Mouse (Mus musculus): ENCODE data around the gene Ndufb6. TPM values are rescaled to one million over a fixed set of nuclear protein-coding genes. Genes with fewer than 3 reads are reported as not detected.

Gene Ndufb6
- 76.7 and 117 TPM in 2 replicates for polyA plus RNA-seq (2012; ENCODE audit: low replicate concordance)

DNA sequence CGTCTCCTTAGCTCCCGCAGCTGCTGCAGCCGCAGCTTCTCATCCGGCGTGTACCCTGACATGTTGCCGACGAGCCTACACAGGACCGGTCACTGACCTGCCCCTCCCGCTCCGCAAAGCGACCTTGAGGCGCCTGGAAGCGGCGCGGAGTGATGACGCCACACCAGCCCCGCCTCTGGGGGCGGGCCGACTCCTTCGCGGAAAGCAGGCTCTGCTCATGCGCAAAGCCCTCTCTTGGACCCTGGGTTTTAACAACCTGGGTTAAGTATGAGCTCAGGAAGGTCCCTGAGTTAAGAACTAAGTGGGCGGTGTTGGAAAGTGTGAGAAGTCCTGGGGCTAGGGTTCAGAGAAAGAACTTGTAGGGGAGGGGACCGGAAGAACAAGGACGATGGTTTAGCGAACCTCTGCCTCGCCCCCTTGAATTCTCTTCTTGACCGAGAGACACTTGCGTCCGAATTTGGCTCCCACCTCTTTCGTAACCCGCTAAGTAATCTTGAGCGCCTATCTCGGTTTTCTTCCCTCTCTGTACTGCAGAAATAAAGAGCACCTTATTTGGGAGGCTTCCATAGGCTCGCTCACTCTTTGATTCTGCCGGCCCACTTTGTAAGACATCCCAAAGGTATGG is at the start of gene Ndufb6:
TSS of gene Ndufb6 (minus strand) at position 146 of the 625 bp plus-strand sequence.

DNA sequence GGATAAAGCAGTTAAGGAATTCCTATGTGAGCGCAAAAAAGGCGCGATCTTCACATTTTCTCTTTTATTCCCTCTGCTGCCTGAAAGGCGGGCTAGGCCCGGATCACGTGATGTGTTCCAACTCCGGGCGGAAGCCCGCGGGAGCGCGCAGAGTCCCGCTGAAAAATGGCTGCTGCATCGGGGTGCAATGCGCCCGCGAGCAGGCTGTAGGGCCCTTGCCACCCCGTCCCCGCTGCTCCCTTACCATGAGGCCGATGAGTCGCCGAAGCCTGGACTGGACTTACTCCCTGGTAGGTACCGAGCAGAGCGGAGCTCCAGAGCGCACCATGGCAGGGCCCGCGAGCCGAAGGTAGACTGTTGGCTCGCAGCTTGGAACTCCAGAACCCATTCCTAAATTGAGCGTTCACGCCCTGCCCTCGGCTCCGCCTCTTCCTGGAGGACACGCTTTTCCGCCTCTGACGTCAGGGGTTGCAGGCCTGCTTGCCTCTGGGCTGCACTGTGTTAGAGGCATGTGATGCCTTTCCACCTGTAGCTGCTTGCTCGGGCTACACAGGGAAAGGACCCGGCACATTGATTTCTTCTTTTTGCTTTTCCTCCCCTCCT is 9.7 kb downstream of the Ndufb6 start, which contains the start of the genes Smim27 and Topors:
TSS of gene Smim27 (plus strand) at position 150 of the 603 bp plus-strand sequence.
TSS of gene Topors (minus strand) at position 421 of the 603 bp plus-strand sequence.

DNA sequence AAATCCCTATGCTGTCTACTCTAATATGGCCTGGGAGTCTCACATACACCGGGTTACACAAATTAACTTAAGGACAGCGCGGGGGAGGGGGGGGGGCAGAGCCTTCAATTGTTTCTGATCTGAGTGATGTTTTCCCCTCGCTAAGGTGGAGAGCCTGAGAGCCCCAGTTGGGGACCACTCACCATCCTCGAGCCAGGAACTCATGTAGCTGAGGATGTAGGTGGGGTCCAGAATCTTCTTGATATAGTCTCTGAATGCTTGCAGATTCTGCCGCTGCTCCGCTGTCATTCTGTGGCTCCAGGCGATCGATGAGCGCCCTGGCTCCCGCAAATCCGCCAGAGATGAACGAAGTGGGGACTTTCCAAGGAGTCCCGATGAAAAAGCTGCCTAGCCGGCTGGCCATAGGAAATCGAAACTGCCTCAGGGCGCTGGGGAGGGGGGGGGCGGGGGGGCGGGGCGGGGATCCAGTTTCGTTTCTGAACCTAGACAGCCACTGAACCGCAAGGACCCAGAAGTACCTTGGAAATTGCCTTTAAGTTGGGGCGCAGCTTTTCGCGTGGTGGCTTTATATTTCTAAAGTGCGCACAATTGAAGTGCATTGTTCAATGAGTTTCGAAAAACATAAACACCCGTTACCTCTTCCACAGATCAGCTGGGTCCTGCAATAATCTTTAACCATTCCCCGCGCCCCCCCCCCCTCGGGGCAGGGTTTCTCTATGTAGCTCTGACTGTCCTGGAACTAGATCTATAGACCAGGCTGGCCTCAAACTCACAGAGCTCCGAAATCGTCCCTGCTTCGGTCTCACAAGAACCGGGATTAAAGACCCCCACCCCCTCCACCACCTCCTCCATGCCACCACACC is 39.6 kb downstream of the Ndufb6 start, which contains the start of gene Ddx58:
TSS of gene Ddx58 (minus strand) at position 420 of the 863 bp plus-strand sequence.

Other genes starting within 250 kb of the Ndufb6 start
- gene Aco1, start 136.3 kb downstream of the Ndufb6 start, polyA plus RNA-seq (2012; ENCODE audit: low replicate concordance), result 3.5 and 5.9 TPM in 2 replicates
- 0.37 and 1.3 TPM in 2 replicates for gene Ddx58, start 39.6 kb downstream of the Ndufb6 start, polyA plus RNA-seq (2012; ENCODE audit: low replicate concordance)
- gene Smim27, start 9.8 kb downstream of the Ndufb6 start, polyA plus RNA-seq (2012; ENCODE audit: low replicate concordance), result 9.6 and 13.6 TPM in 2 replicates
- 5.7 and 11.9 TPM in 2 replicates for gene Topors, start 9.6 kb downstream of the Ndufb6 start, polyA plus RNA-seq (2012; ENCODE audit: low replicate concordance)
- gene Tmem215, start 192.8 kb upstream of the Ndufb6 start, polyA plus RNA-seq (2012; ENCODE audit: low replicate concordance), result 0.39 and 1.1 TPM in 2 replicates